Mouse (Mus musculus): ENCODE measurements around the gene Slc22a1.

DNA sequence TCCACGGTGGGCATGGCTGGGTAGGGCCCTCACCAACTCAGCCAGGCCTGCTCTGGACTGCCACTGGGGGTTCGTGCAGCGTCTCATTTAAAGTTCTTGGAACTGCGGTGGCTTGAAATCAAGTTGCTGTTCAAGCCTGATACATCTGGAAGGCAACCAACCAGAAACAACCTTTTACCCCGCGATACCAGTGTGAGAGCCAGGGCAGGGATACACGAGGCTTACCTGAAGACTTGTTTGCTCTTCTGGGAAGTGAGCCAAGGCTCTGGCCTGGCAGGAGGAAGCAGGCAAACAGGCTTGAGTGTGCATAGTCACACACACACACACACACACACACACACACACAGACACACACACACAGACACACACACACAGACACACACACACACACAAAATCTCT, at the start of gene Slc22a1:
- TF ChIP-seq POLR2A (IDR thresholded peaks at IDR 0.05; ENCODE audit: insufficient read length, low read depth) (no peak), CEBPB (IDR thresholded peaks at IDR 0.05; ENCODE audit: insufficient read depth, poor library complexity, severe bottlenecking) (no peak), REST (IDR thresholded peaks at IDR 0.05; ENCODE audit: insufficient read depth, insufficient read length) (no peak), MYOD1 (IDR thresholded peaks at IDR 0.05; ENCODE audit: control insufficient read depth in 1 of 3, insufficient read length in 2 of 3, low read depth in 2 of 3) (no peak), TCF3 (IDR thresholded peaks at IDR 0.05; ENCODE audit: insufficient read length, low read depth) (no peak)
